Mouse (Mus musculus): ENCODE data around the gene Sh3glb2.

GRCm38 (mm10) chr2:30327276-30327675 lies 31.9 kb downstream of the Sh3glb2 start:
- no peak for TF ChIP-seq POLR2A (IDR thresholded peaks at IDR 0.05; ENCODE audit: extremely low read depth, insufficient read depth, low read length)
- TF ChIP-seq CTCF (IDR thresholded peaks at IDR 0.05; ENCODE audit: low read depth, low read length): no peak
